ENCODE assay signal across 27 mouse cellular contexts in genomic region chr13:24247928-24248327, GRCm38 (mm10). TPM values are rescaled to one million over a fixed set of nuclear protein-coding genes. Genes with fewer than 3 reads are reported as not detected.
DNase-seq lines count a peak whose midpoint lies in the region; ATAC-seq and TF ChIP-seq lines count a peak whose summit lies in the region.
"Had no signal": no experiment of that assay in that cellular context is flagged by ENCODE, and none has a peak within 500 bp of the region (broad histone marks: within the 10 kb centered on the region; RNA-seq: fewer than 3 reads in every experiment).

No protein-coding gene starts in this region.

- intact Hi-C loops in heart, postnatal 36 days (cut with DNase I) = no loop called here

- H3K27ac ChIP-seq in heart, postnatal 0 days (ENCODE audit: low read depth) = peak overlapping the region; percentile 28; the same call in 1 of the 2 replicates
- H3K27ac ChIP-seq in lung, embryonic 16.5 days (ENCODE audit: low read length) = peak overlapping the region; percentile 72
- H3K27ac ChIP-seq in embryonic fibroblast, embryonic 13.5 days (ENCODE audit: insufficient read depth, low read length) = peak overlapping the region; percentile 86
- peak overlapping the region; percentile 48; the same call in 1 of the 2 replicates for H3K27ac ChIP-seq in stomach, embryonic 15.5 days
- H3K27ac ChIP-seq in liver, postnatal 0 days (ENCODE audit: low read depth) = no peak overlapping the region
- H3K27ac ChIP-seq: embryonic facial prominence, embryonic 12.5 days; forebrain, embryonic 13.5 days; hindbrain, embryonic 13.5 days; midbrain, embryonic 10.5 days; neural tube, embryonic 15.5 days had no signal

- no peaks in the 10 kb centered on the region; the same call in 1 of the 2 replicates for H3K4me1 ChIP-seq in heart, postnatal 0 days (ENCODE audit: control insufficient read depth, insufficient read depth)
- peaks cover 30% of the 10 kb centered on the region for H3K4me1 ChIP-seq in lung, embryonic 16.5 days (replicated peaks; ENCODE audit: control insufficient read depth, insufficient read depth, low read length)
- H3K4me1 ChIP-seq in embryonic fibroblast, embryonic 13.5 days (ENCODE audit: control insufficient read depth, insufficient read depth, low read length) = 0 out of 2 replicates have a peak, but pooled peaks cover 4% of the 10 kb centered on the region
- peaks cover 8% of the 10 kb centered on the region for H3K4me1 ChIP-seq in stomach, embryonic 15.5 days
- H3K4me1 ChIP-seq in liver, postnatal 0 days (ENCODE audit: insufficient read depth) = 0 out of 2 replicates have a peak, but pooled peaks cover under 1% of the 10 kb centered on the region
- H3K4me1 ChIP-seq: midbrain, embryonic 10.5 days; neural tube, embryonic 15.5 days had no signal

- no peak for TF ChIP-seq EP300 in heart, postnatal 0 days (IDR thresholded peaks at IDR 0.05; ENCODE audit: low read depth)
- TF ChIP-seq EP300 in liver, postnatal 0 days (IDR thresholded peaks at IDR 0.05; ENCODE audit: low read depth) = no peak

- no peaks in the 10 kb centered on the region for H3K27me3 ChIP-seq in heart, postnatal 0 days (ENCODE audit: control insufficient read depth, insufficient read depth, low read length)
- H3K27me3 ChIP-seq in lung, embryonic 16.5 days (ENCODE audit: control insufficient read depth, insufficient read depth, low read depth, low read length) = no peaks in the 10 kb centered on the region
- H3K27me3 ChIP-seq in stomach, embryonic 15.5 days (replicated peaks) = no peaks in the 10 kb centered on the region
- H3K27me3 ChIP-seq in liver, postnatal 0 days (ENCODE audit: insufficient read depth, low read length) = no peaks in the 10 kb centered on the region
- H3K27me3 ChIP-seq: CH12.LX; embryonic facial prominence, embryonic 12.5 days; forebrain, embryonic 13.5 days; heart, embryonic 12.5 days; hindbrain, embryonic 13.5 days; neural tube, embryonic 15.5 days; Patski had no signal

- no peak for TF ChIP-seq CTCF in heart, postnatal 0 days (IDR thresholded peaks at IDR 0.05; ENCODE audit: low read depth)
- TF ChIP-seq CTCF in embryonic fibroblast, embryonic 13.5 days (IDR thresholded peaks at IDR 0.05; ENCODE audit: borderline replicate concordance, insufficient read depth, low read length) = no peak
- no peak for TF ChIP-seq CTCF in liver, postnatal 0 days (IDR thresholded peaks at IDR 0.05; ENCODE audit: low read depth)

- DNase-seq in heart, postnatal 0 days (ENCODE audit: low spot score) = no peak
- DNase-seq in heart, postnatal 36 days = no peak
- no peak for DNase-seq in lung, postnatal 25 days (ENCODE audit: low spot score)
- DNase-seq in liver, postnatal 0 days = no peak
- DNase-seq: adrenal gland, adult 2 months; B cell, adult 2 months; cerebellum, adult 2 months; cerebellum, postnatal 25 days; kidney, adult 2 months; lung, adult 18-20 months; thymus, postnatal 14 days had no signal

- no peaks in the 10 kb centered on the region for H3K9me3 ChIP-seq in heart, postnatal 0 days (replicated peaks; ENCODE audit: control insufficient read depth, low read length)
- H3K9me3 ChIP-seq in lung, embryonic 16.5 days (ENCODE audit: control insufficient read depth, low read length) = no peaks in the 10 kb centered on the region
- H3K9me3 ChIP-seq in stomach, embryonic 15.5 days = no peaks in the 10 kb centered on the region
- no peaks in the 10 kb centered on the region for H3K9me3 ChIP-seq in liver, postnatal 0 days (ENCODE audit: low read length)
- H3K9me3 ChIP-seq: embryonic facial prominence, embryonic 12.5 days; forebrain, embryonic 13.5 days; G1E; heart, embryonic 12.5 days; hindbrain, embryonic 13.5 days; midbrain, embryonic 10.5 days; neural tube, embryonic 15.5 days had no signal

- H3K9ac ChIP-seq in heart, postnatal 0 days (replicated peaks; ENCODE audit: low read depth, low read length) = no peak overlapping the region
- no peak overlapping the region for H3K9ac ChIP-seq in lung, embryonic 16.5 days (ENCODE audit: low read length)
- no peak overlapping the region for H3K9ac ChIP-seq in stomach, embryonic 15.5 days
- no peak overlapping the region for H3K9ac ChIP-seq in liver, postnatal 0 days (replicated peaks)
- H3K9ac ChIP-seq: embryonic facial prominence, embryonic 12.5 days; forebrain, embryonic 13.5 days; heart, embryonic 12.5 days; hindbrain, embryonic 13.5 days; neural tube, embryonic 15.5 days had no signal

- no peak overlapping the region for H3K4me2 ChIP-seq in heart, postnatal 0 days (ENCODE audit: low read depth, low read length)
- H3K4me2 ChIP-seq in lung, embryonic 16.5 days (ENCODE audit: low read depth, low read length) = no peak overlapping the region
- H3K4me2 ChIP-seq in stomach, embryonic 15.5 days = no peak overlapping the region
- H3K4me2 ChIP-seq in liver, postnatal 0 days (ENCODE audit: low read depth, low read length) = no peak overlapping the region
- H3K4me2 ChIP-seq: embryonic facial prominence, embryonic 12.5 days; forebrain, embryonic 13.5 days; heart, embryonic 12.5 days; hindbrain, embryonic 13.5 days; liver, embryonic 11.5 days; neural tube, embryonic 15.5 days had no signal

- ATAC-seq in heart, postnatal 0 days (ENCODE audit: insufficient read depth, low read depth) = no peak
- ATAC-seq in lung, embryonic 16.5 days (ENCODE audit: low read depth) = no peak
- no peak for ATAC-seq in stomach, embryonic 15.5 days (ENCODE audit: insufficient read depth, low FRiP score, low read depth)
- ATAC-seq in liver, postnatal 0 days = no peak
- ATAC-seq: forebrain, embryonic 13.5 days; midbrain, embryonic 16.5 days; Patski had no signal

- H3K36me3 ChIP-seq in heart, postnatal 0 days (replicated peaks; ENCODE audit: control insufficient read depth, insufficient read depth, low read length) = no peaks in the 10 kb centered on the region
- H3K36me3 ChIP-seq in lung, embryonic 16.5 days (ENCODE audit: control insufficient read depth, insufficient read depth, low read length) = no peaks in the 10 kb centered on the region
- no peaks in the 10 kb centered on the region for H3K36me3 ChIP-seq in stomach, embryonic 15.5 days
- no peaks in the 10 kb centered on the region for H3K36me3 ChIP-seq in liver, postnatal 0 days (replicated peaks; ENCODE audit: insufficient read depth, low read length)
- H3K36me3 ChIP-seq: embryonic facial prominence, embryonic 12.5 days; G1E; heart, embryonic 12.5 days; hindbrain, embryonic 13.5 days; midbrain, embryonic 10.5 days; neural tube, embryonic 15.5 days had no signal

- WGBS in heart, postnatal 0 days = 58% methylated on average over 5 of the region's 5 CpGs
- 54% methylated on average over 5 of the region's 5 CpGs for WGBS in lung, embryonic 16.5 days
- WGBS in stomach, embryonic 15.5 days = 48% methylated on average over 5 of the region's 5 CpGs
- WGBS in liver, postnatal 0 days (ENCODE audit: insufficient replicate concordance) = 61% methylated on average over 5 of the region's 5 CpGs

- no peak overlapping the region for H3K4me3 ChIP-seq in heart, postnatal 0 days (ENCODE audit: low read depth, low read length)
- no peak overlapping the region for H3K4me3 ChIP-seq in lung, embryonic 16.5 days (ENCODE audit: low read length)
- no peak overlapping the region for H3K4me3 ChIP-seq in embryonic fibroblast, embryonic 13.5 days (ENCODE audit: insufficient read depth, low read length)
- no peak overlapping the region for H3K4me3 ChIP-seq in stomach, embryonic 15.5 days (replicated peaks)
- H3K4me3 ChIP-seq in liver, postnatal 0 days (ENCODE audit: low read depth, low read length) = no peak overlapping the region
- H3K4me3 ChIP-seq: embryonic facial prominence, embryonic 12.5 days; erythroblast, embryonic 14.5 days; forebrain, embryonic 13.5 days; heart, embryonic 12.5 days; hindbrain, embryonic 13.5 days; midbrain, embryonic 10.5 days; myocyte; neural tube, embryonic 15.5 days had no signal

- TF ChIP-seq POLR2A in embryonic fibroblast, embryonic 13.5 days (IDR thresholded peaks at IDR 0.05; ENCODE audit: low read depth, low read length) = no peak

RNA-seq across cellular contexts. Expression of gene Carmil1, which starts 32.7 kb away (rescaled TPM):
- total RNA-seq in heart, postnatal 0 days (2014; rRNA removed; ENCODE audit: low replicate concordance) = 1.1 and 4.8 TPM in 2 replicates
- 2.6 and 4.3 TPM in 2 replicates for polyA plus RNA-seq in heart, postnatal 0 days (2015; fragmentation: Nextera tagmentation; extraction: Ambion mirVana)
- total RNA-seq in heart, postnatal 36 days (2021) = 1 to 10 TPM; 7.1 to 9.5 TPM
- 51.2 and 51.7 TPM in 2 replicates for polyA plus RNA-seq in lung, embryonic 16.5 days (2015; fragmentation: Nextera tagmentation; extraction: Ambion mirVana)
- polyA plus RNA-seq in embryonic fibroblast, embryonic 13.5 days (2011; ENCODE audit: insufficient read length, low read depth, missing spikeins) = 29.1 TPM in 2 replicates
- polyA plus RNA-seq in stomach, embryonic 15.5 days (2015; fragmentation: Nextera tagmentation; extraction: Ambion mirVana) = 37.2 and 40.5 TPM in 2 replicates
- polyA plus RNA-seq in liver, postnatal 0 days (2015; fragmentation: Nextera tagmentation; extraction: Ambion mirVana) = 5.9 and 6.5 TPM in 2 replicates
